Comparison of ENCODE assay signal across 7 mouse cellular contexts in genomic region chr5:149635556-149635955, GRCm38 (mm10). TPM values are rescaled to one million over a fixed set of nuclear protein-coding genes. Genes with fewer than 3 reads are reported as not detected.
A peak's percentile ranks its signal among the peaks of the same experiment; 100 is the strongest.
DNase-seq lines count a peak whose midpoint lies in the region; ATAC-seq lines count a peak whose summit lies in the region.

No protein-coding gene starts in this region.

- peak; percentile 13 for DNase-seq in ovary, postnatal 10 days (ENCODE audit: low spot score)
- DNase-seq in ovary, postnatal 14 days (ENCODE audit: low spot score) = no peak
- DNase-seq in embryo, embryonic 10.5 days (ENCODE audit: low spot score) = peak; percentile 60
- peak; percentile 55 for DNase-seq in hindbrain, embryonic 11.5 days (ENCODE audit: low spot score)
- no peak for DNase-seq in right cerebral cortex, postnatal 4 days

- ATAC-seq in hindbrain, embryonic 11.5 days (ENCODE audit: low FRiP score) = no peak
- ATAC-seq in liver, embryonic 16.5 days (ENCODE audit: low read depth) = no peak
- no peak for ATAC-seq in stomach, embryonic 15.5 days (ENCODE audit: insufficient read depth, low FRiP score, low read depth)

- H3K27me3 ChIP-seq in hindbrain, embryonic 11.5 days (ENCODE audit: control insufficient read depth, insufficient read depth, low read length) = no peaks in the 10 kb centered on the region
- no peaks in the 10 kb centered on the region for H3K27me3 ChIP-seq in liver, embryonic 16.5 days (ENCODE audit: control insufficient read depth, insufficient read depth, low read depth, low read length)
- no peaks in the 10 kb centered on the region for H3K27me3 ChIP-seq in stomach, embryonic 15.5 days (replicated peaks)

- H3K4me1 ChIP-seq in hindbrain, embryonic 11.5 days (replicated peaks; ENCODE audit: control insufficient read depth, insufficient read depth, low read length) = peaks cover 6% of the 10 kb centered on the region
- peaks cover 23% of the 10 kb centered on the region for H3K4me1 ChIP-seq in liver, embryonic 16.5 days (ENCODE audit: control insufficient read depth, low read depth, low read length)
- H3K4me1 ChIP-seq in stomach, embryonic 15.5 days = peaks cover 10% of the 10 kb centered on the region; the same call in 1 of the 2 replicates

- H3K9me3 ChIP-seq in hindbrain, embryonic 11.5 days (ENCODE audit: control insufficient read depth, low read length) = no peaks in the 10 kb centered on the region
- no peaks in the 10 kb centered on the region for H3K9me3 ChIP-seq in liver, embryonic 16.5 days (replicated peaks; ENCODE audit: control insufficient read depth, low read length)
- no peaks in the 10 kb centered on the region for H3K9me3 ChIP-seq in stomach, embryonic 15.5 days

- H3K36me3 ChIP-seq in hindbrain, embryonic 11.5 days (ENCODE audit: control insufficient read depth, insufficient read depth, low read length) = no peaks in the 10 kb centered on the region
- H3K36me3 ChIP-seq in liver, embryonic 16.5 days (ENCODE audit: control insufficient read depth, insufficient read depth) = peaks cover 10% of the 10 kb centered on the region; the same call in 1 of the 2 replicates
- H3K36me3 ChIP-seq in stomach, embryonic 15.5 days = peaks cover 15% of the 10 kb centered on the region

- H3K27ac ChIP-seq in hindbrain, embryonic 11.5 days (ENCODE audit: low read depth, low read length) = peak overlapping the region; percentile 81
- H3K27ac ChIP-seq in liver, embryonic 16.5 days (ENCODE audit: low read length) = peak overlapping the region; percentile 68
- H3K27ac ChIP-seq in stomach, embryonic 15.5 days = peak overlapping the region; percentile 93

- under 1% methylated on average over 22 of the region's 24 CpGs for WGBS in hindbrain, embryonic 11.5 days
- under 1% methylated on average over 24 of the region's 24 CpGs for WGBS in liver, embryonic 16.5 days (ENCODE audit: insufficient replicate concordance)
- WGBS in stomach, embryonic 15.5 days = under 1% methylated on average over 24 of the region's 24 CpGs

- peak overlapping the region; percentile 95 for H3K4me2 ChIP-seq in hindbrain, embryonic 11.5 days (replicated peaks; ENCODE audit: low read depth, low read length)
- peak overlapping the region; percentile 96 for H3K4me2 ChIP-seq in liver, embryonic 16.5 days (ENCODE audit: low read depth, low read length)
- H3K4me2 ChIP-seq in stomach, embryonic 15.5 days = peak overlapping the region; percentile 79

- H3K9ac ChIP-seq in hindbrain, embryonic 11.5 days (ENCODE audit: low read depth, low read length) = peak overlapping the region; percentile 77
- peak overlapping the region; percentile 78 for H3K9ac ChIP-seq in liver, embryonic 16.5 days (ENCODE audit: low read depth, low read length)
- peak overlapping the region; percentile 69 for H3K9ac ChIP-seq in stomach, embryonic 15.5 days

- H3K4me3 ChIP-seq in hindbrain, embryonic 11.5 days (ENCODE audit: low read depth, low read length) = peak overlapping the region; percentile 77
- H3K4me3 ChIP-seq in liver, embryonic 16.5 days (ENCODE audit: low read depth, low read length) = peak overlapping the region; percentile 88
- peak overlapping the region; percentile 81 for H3K4me3 ChIP-seq in stomach, embryonic 15.5 days (replicated peaks)

RNA-seq across cellular contexts. Expression of gene Hsph1, which starts 0.6 kb away (rescaled TPM):
- 118 and 126 TPM in 2 replicates for polyA plus RNA-seq in hindbrain, embryonic 11.5 days (2014; fragmentation: Nextera tagmentation; extraction: Ambion mirVana)
- polyA plus RNA-seq in liver, embryonic 16.5 days (2015; fragmentation: Nextera tagmentation; extraction: Ambion mirVana) = 19.4 and 20.8 TPM in 2 replicates
- polyA plus RNA-seq in stomach, embryonic 15.5 days (2015; fragmentation: Nextera tagmentation; extraction: Ambion mirVana) = 52.2 and 54.1 TPM in 2 replicates

RNA-seq across cellular contexts. Expression of gene B3glct, which starts 42.5 kb away (rescaled TPM):
- polyA plus RNA-seq in hindbrain, embryonic 11.5 days (2014; fragmentation: Nextera tagmentation; extraction: Ambion mirVana) = 15.3 and 15.8 TPM in 2 replicates
- 3.0 and 3.6 TPM in 2 replicates for polyA plus RNA-seq in liver, embryonic 16.5 days (2015; fragmentation: Nextera tagmentation; extraction: Ambion mirVana)
- 10.6 and 12.5 TPM in 2 replicates for polyA plus RNA-seq in stomach, embryonic 15.5 days (2015; fragmentation: Nextera tagmentation; extraction: Ambion mirVana)

Comparison
In these comparisons a context has a peak if more than half of its experiments do, and no peak if none do; other contexts are left out.
1. DNase-seq: peak in ovary, postnatal 10 days (single experiment), embryo, embryonic 10.5 days (single experiment) and hindbrain, embryonic 11.5 days (single experiment); none in ovary, postnatal 14 days (single experiment) and right cerebral cortex, postnatal 4 days (single experiment).
2. Peak in every context shown above with its lines, with median percentiles within 50 percentile points of each other: H3K27ac ChIP-seq, H3K4me2 ChIP-seq, H3K4me3 ChIP-seq and H3K9ac ChIP-seq.